Mouse (Mus musculus): ENCODE results near the gene Ppib. TPM values are rescaled to one million over a fixed set of nuclear protein-coding genes. Genes with fewer than 3 reads are reported as not detected.

The Ppib gene
- total RNA-seq (2021): 100 to 1,000 TPM; 114 to 138 TPM
- long read RNA-seq, experiment 1, transcript Ppib-201 (5 exons, 892 nt): major isoform, 48 of 54 reads
- long read RNA-seq, experiment 1, partial matches to known transcripts: 5 of 54 reads
- long read RNA-seq, experiment 1, other reads (novel, unspliced or antisense): 1 of 54 reads
- long read RNA-seq, experiment 2, transcript Ppib-201 (5 exons, 892 nt): major isoform, 62 of 64 reads
- long read RNA-seq, experiment 2, partial matches to known transcripts: 2 of 64 reads
- long read RNA-seq, experiment 2, other reads (novel, unspliced or antisense): 0 of 64 reads

- DNase-seq: peak; percentile 99
- intact Hi-C loops (cut with DNase I; ENCODE audit: low total_unique reads): no loop called here
Measured at GRCm38 (mm10) chr9:66059583-66060307, at the start of gene Ppib. Gene Ppib (plus strand): TSS chr9:66060222.

- intact Hi-C loops (cut with DNase I; ENCODE audit: low total_unique reads): no loop called here
- no peak for DNase-seq
Measured at GRCm38 (mm10) chr9:66020601-66021000, 39.4 kb upstream of the Ppib start.

DNA sequence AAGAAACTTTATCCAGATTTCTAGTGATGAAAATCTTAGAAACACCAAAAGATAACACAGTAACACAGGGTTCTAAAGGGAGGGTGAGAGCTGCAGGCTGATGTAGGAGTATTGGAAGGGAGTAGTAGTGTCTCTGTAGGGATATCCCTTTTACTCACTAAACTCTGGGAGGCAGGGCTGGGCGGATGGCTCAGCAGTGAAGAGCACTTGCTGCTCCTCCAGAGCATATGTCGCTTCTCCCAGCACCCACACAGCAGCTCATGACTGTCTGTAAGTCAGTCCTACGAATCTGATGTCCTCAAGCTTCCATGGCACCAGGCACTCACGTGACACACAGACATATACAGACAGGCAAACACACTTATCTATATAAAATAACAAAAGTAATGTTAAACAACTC, 21.9 kb upstream of the Ppib start:
- intact Hi-C loops (cut with DNase I; ENCODE audit: low total_unique reads): no loop called here

DNA sequence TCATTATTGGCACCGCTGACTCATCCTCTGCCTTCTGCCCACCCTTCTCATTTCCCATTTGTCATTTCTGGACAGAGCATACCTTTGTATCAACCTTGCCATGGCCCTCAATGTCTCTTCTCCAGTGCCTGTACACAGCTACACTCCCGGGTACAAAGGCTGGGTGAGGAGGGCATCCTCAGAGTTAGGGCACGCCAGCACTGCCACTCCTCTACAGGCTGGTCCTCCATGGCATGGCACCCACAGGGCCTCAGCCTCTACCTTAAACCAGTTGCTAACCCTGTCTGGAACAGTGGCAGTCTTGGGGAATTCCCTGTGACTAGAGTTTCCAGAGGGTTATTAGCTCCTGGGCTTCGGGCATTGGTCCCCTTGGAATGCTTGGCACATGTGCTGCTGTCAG, 21.4 kb upstream of the Ppib start:
- intact Hi-C loops (cut with DNase I; ENCODE audit: low total_unique reads): no loop called here
- no peak for DNase-seq

More for the DNA sequence above, 21.9 kb upstream of the Ppib start:
- no peak for DNase-seq

DNA sequence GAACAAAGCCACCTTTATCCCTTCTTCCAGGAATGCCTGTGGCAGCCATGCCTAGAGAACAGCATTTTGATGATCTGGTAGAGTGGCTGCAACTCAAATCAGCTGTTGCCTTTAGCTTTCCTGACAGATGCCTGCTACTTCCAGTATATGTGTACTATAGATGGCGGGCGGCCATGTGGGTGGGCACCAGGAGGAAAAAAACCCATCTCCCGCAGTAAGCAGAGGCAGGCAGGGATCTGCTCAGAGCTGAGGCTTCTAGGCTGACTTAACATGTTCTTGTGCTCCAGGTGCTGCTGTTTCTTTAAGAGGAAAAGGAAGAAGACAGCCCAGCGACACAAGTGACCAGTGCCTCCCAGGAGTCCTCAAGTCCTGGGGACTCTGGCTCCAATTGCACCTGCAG, 20.7 kb upstream of the Ppib start:
- DNase-seq: no peak
- intact Hi-C loops (cut with DNase I; ENCODE audit: low total_unique reads): no loop called here

DNA sequence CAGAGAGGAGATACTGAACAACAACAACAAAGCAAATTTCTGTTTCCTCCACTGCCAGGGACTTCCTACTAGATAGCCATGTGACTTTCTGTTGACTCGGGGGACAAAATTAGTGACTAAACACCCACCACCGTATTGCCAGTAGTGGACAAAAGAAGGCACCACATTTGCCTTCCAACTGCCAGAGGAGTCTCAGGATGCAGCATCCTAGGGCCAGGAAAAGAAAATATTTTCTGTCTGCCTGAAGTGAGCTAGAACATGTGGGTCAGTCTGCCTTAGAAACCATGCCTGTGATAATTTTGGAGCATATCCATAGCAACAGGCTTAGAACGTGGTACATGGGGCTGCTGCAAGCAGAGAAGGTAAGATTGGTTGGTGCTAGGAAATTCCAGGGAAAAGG, 19.2 kb upstream of the Ppib start:
- intact Hi-C loops (cut with DNase I; ENCODE audit: low total_unique reads): no loop called here
- no peak for DNase-seq

GRCm38 (mm10) chr9:66042331-66042730, 17.7 kb upstream of the Ppib start:
- DNase-seq: no peak
- intact Hi-C loops (cut with DNase I; ENCODE audit: low total_unique reads): no loop called here

DNA sequence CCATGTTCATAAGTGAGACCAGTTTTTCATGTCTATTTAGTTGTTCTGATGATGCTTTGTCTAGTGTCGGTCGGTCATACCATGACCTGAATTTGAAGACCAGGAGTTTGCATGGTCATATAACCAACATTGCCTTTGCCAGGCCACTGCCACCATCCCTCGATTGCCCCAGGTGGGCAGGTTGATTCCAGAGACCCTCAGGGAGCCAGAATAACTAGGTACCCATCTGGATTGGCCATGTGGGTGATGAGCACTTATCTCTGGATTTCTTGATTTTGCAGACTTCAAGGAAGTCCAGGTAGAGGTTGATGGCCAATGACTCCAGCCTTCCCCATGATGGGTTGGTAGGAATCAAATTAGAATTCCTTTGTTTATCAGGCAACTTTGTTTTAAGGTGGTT, 16.8 kb upstream of the Ppib start:
- no peak for DNase-seq
- intact Hi-C loops (cut with DNase I; ENCODE audit: low total_unique reads): no loop called here

DNA sequence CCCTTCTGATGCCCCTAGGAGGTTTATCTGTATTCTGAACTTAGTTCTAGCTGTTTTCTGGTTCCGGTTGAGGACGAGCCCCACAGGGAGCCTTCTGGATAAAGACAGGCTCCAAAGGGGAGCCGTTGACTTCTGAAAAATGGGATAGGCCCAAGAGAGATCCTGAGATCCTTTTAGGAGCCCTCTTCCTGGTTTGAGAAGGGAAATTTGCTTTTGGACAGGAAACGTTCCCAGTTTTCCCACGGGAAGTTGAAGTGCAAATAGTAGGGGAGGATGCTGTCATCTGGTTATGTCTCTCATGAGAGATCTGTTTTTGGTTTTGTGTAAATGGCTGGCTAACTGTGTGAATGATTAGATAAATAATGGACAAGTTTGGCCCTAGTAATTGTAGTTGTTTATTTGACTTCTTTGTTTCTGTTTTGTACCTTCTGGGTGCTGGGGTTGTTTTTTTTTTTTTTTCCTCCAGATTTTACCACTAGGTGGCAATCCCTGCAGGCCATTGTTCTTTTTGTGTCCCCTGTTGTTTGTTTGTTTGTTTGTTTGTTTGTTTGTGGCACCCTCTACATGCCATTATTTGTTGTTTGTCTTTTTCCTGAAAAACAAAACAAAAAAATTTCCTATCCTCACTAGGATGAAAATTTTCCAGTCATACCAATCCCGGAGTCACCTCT, 10.0 kb upstream of the Ppib start:
- no peak for DNase-seq

GRCm38 (mm10) chr9:66051493-66051892, 8.5 kb upstream of the Ppib start:
- DNase-seq: no peak
- intact Hi-C loops (cut with DNase I; ENCODE audit: low total_unique reads): no loop called here

More for the DNA sequence above, 10.0 kb upstream of the Ppib start:
- intact Hi-C loops (cut with DNase I; ENCODE audit: low total_unique reads): no loop called here

GRCm38 (mm10) chr9:66052731-66053130, 7.3 kb upstream of the Ppib start:
- intact Hi-C loops (cut with DNase I; ENCODE audit: low total_unique reads): no loop called here
- DNase-seq: no peak

- intact Hi-C loops (cut with DNase I; ENCODE audit: low total_unique reads): no loop called here
- DNase-seq: no peak
Measured at GRCm38 (mm10) chr9:66053620-66054019, 6.4 kb upstream of the Ppib start.

DNA sequence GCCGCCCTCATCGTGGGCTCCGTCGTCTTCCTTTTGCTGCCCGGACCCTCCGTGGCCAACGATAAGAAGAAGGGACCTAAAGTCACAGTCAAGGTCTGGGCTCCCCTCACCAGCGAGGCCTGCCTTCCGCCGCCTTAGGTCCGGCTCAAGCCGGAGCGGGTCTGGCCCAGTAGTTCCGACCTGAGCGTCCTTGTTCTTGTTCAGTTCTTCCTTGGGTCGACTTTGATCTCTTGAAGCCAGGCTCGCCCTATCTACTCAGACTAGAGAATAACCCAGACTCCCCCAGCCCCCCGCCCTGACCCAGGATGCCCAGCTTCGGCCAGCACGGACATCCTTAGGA, 256 bp downstream of the Ppib start:
- no peak for DNase-seq
- intact Hi-C loops (cut with DNase I; ENCODE audit: low total_unique reads): no loop called here

DNA sequence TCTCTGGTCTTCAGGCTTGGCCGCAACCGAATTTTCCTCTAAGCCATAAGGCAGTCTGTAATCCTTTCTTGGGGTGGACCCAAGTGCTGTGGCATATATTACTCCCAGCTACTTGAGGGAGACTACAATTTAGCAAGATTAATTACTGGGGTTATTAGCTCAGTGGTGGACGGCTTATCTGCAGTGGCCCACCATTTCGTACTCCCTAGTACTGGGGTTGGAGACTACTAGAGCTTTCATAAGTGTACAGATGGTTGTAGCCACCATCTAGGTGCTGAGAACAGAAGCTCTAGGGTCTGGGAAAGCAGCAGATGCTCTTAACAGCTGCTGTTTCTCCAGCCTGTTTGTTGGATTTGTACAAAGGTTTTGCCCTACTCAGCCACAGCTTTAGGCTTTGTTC, 964 bp downstream of the Ppib start:
- intact Hi-C loops (cut with DNase I; ENCODE audit: low total_unique reads): no loop called here
- no peak for DNase-seq

DNA sequence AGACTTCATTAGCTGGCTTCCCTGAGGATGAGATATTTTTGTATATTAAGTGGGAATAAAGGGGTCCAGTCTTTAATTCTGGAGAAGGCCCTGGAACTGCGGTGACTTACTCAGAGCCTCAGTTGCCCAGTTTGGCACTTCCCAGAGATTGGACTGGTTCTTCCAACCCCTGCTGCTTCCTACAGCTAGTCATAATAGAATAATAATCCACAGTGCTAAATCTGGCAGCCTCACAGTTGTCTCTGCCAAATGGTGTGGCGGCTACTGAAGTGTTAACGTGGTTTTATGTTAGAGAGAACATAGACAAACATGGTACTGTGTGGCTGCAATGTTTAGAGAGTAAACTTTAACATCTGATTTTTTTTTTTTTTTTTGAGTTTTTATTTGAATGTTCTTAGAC, 1.6 kb downstream of the Ppib start:
- DNase-seq: no peak
- intact Hi-C loops (cut with DNase I; ENCODE audit: low total_unique reads): no loop called here

DNA sequence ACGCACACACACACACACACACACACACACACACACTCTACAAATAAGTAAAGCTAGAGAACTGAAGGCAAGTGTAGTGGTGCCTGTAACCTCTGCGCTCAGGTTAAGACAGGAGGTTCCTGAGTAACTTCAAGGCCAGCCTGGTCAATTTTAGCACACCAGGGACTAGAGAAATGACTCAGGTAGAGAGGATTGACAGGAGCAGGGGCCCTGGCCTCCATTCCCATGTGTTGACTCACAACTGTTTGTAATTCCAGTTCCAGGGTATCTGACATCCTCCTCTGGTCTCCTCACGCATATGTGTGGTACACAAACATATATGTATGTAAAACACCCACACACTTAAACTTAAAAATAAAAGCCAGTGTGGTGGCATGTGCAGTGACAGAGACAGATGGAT, 3.4 kb downstream of the Ppib start:
- DNase-seq: no peak
- intact Hi-C loops (cut with DNase I; ENCODE audit: low total_unique reads): no loop called here

- no peak for DNase-seq
- intact Hi-C loops (cut with DNase I; ENCODE audit: low total_unique reads): no loop called here
Measured at GRCm38 (mm10) chr9:66064316-66064715, 4.3 kb downstream of the Ppib start.

DNA sequence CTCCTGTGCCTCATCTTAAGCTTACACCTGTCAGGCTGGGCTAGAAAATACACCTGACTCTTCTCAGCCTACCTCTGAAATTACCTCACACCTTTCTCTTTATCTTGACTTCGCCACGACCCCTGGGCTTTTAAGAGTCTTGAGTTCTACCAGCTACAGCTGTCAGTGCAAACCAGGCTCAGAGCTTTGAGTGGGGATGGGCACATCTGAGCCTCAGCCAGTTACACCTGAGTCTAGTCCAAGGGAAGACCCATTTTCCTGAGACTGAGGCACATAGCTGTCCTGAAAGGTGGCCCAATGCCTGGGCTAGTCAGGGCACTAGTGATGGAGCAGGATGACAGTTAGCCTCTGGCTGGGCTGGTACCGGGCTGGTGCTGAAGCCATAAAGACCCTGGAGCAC, 6.8 kb downstream of the Ppib start:
- intact Hi-C loops (cut with DNase I; ENCODE audit: low total_unique reads): no loop called here

DNA sequence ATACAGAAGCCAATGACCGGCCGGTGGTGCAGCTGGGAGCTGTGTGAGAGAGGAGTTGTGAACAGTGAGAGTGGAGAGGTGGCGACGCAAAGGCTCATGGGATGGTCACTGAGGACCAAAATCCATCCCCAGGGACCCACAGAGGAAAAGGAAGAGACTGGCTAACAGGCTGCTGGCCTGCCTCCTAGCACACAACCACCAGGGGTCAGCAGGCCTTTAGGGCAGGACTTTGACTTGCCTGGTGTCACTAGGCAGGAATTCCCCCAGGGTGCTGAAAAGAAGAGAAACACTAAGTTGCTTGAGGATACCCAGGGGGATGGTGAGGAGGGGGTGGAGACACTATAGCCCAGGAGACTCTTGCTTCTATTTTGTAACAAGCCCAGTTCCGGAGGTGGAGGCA, 7.5 kb downstream of the Ppib start:
- intact Hi-C loops (cut with DNase I; ENCODE audit: low total_unique reads): no loop called here
- peak; percentile 56 for DNase-seq

More for the DNA sequence above, 6.8 kb downstream of the Ppib start:
- DNase-seq: no peak

- no peak for DNase-seq
- intact Hi-C loops (cut with DNase I; ENCODE audit: low total_unique reads): no loop called here
Measured at GRCm38 (mm10) chr9:66068056-66068455, 8.0 kb downstream of the Ppib start.

DNA sequence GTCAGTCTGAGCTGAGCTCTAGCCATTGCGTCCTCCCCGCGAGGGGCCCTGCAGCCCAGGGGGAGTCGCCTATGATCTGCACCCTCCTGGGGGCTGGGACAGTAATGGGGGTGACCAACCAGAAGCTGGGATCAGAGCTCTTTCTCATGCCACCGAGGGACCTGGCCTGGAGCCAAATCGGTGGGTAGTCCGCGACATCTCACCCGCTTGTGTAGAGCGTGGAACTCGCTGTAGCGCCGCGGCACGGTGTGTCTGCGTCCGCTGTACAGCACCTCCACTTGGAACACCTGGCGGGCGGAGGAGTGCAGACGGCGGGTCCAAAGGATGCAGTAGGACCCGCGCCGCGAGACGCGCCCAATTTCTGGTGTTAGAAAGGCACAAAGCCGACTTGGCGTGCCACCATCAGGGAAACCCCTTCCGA, 9.0 kb downstream of the Ppib start:
- DNase-seq: no peak
- intact Hi-C loops (cut with DNase I; ENCODE audit: low total_unique reads): no loop called here
